Mouse (Mus musculus) ES-E14 (cell line): Measurements from ENCODE around the gene Endov.

Experiments used
- HCFC1 ChIP-seq: IDR thresholded peaks from 2 replicates; pipeline ENCODE4 v1.6.1; 2012; ENCODE audit warnings: low read length, inconsistent platforms, borderline replicate concordance; ENCODE audit not compliant: insufficient read depth
- MAFK ChIP-seq: IDR thresholded peaks from 2 replicates; pipeline ENCODE4 v1.6.1; 2014; ENCODE audit warnings: mild to moderate bottlenecking, low read depth, low read length, inconsistent platforms; ENCODE audit not compliant: insufficient read depth
- ZC3H11A ChIP-seq: IDR thresholded peaks from 2 replicates; pipeline ENCODE4 v1.6.1; 2012; ENCODE audit warnings: low read depth, mild to moderate bottlenecking, inconsistent platforms, low read length, borderline replicate concordance

GRCm38 (mm10) chr11:119507772-119508171 lies 16.6 kb downstream of the Endov start:
- no peak for TF ChIP-seq HCFC1
- no peak for TF ChIP-seq MAFK
- TF ChIP-seq ZC3H11A = no peak
